Mouse (Mus musculus) erythroblast, embryonic 14.5 days (primary cell): ENCODE measurements at regions not wholly inside any gene's neighbourhood (a gene's known extent, or its start where the extent isn't known, plus 50 kb on each side); places are given as distances from the start of the nearest gene placed in this dataset.

ENCODE experiments used
- H3K27me3 ChIP-seq: 2 replicates; pipeline ENCODE4 v1.6.1; 2012; ENCODE audit warnings: inconsistent platforms; ENCODE audit not compliant: control insufficient read depth
- H3K36me3 ChIP-seq: 2 replicates; pipeline ENCODE4 v1.6.1; 2012; ENCODE audit warnings: mild to moderate bottlenecking, inconsistent platforms; ENCODE audit not compliant: control insufficient read depth
- H3K4me1 ChIP-seq: 2 replicates; pipeline ENCODE4 v1.6.1; 2012; ENCODE audit warnings: inconsistent platforms; ENCODE audit not compliant: control insufficient read depth
- H3K4me3 ChIP-seq: replicated peaks from 2 replicates; pipeline ENCODE3; 2012; ENCODE audit warnings: moderate library complexity, mild to moderate bottlenecking, inconsistent platforms
- H3K9me3 ChIP-seq: 2 replicates; pipeline ENCODE4 v1.6.1; 2012; ENCODE audit warnings: low read length, inconsistent platforms, mixed read lengths; ENCODE audit not compliant: control insufficient read depth
- GATA1 ChIP-seq: IDR thresholded peaks from 2 replicates; pipeline ENCODE4 v1.6.1; 2012; ENCODE audit warnings: low read length, inconsistent platforms, mixed read lengths
- TAL1 ChIP-seq: IDR thresholded peaks from 3 replicates; pipeline ENCODE4 v1.6.1; 2012; ENCODE audit warnings: low read length, inconsistent platforms, mixed read lengths

- no peaks in the 10 kb centered on the region for H3K27me3 ChIP-seq
- H3K4me1 ChIP-seq: no peaks in the 10 kb centered on the region
- H3K4me3 ChIP-seq: no peak overlapping the region
- no peaks in the 10 kb centered on the region for H3K9me3 ChIP-seq
- no peaks in the 10 kb centered on the region for H3K36me3 ChIP-seq
- TF ChIP-seq TAL1: no peak
- no peak for TF ChIP-seq GATA1
These were observed 147.3 kb downstream of the Dmac1 start for GRCm38 (mm10) chr4:75130757-75131156.

- Histone ChIP-seq H3K27me3 (no peaks in the 10 kb centered on the region), H3K4me1 (no peaks in the 10 kb centered on the region), H3K4me3 (no peak overlapping the region), H3K9me3 (no peaks in the 10 kb centered on the region), H3K36me3 (no peaks in the 10 kb centered on the region)
- no peak for TF ChIP-seq GATA1
- TF ChIP-seq TAL1: no peak
These were observed 162.2 kb downstream of the Dmac1 start for GRCm38 (mm10) chr4:75115887-75116286.

GRCm38 (mm10) chr4:75115346-75115745 lies 162.8 kb downstream of the Dmac1 start:
- TF ChIP-seq GATA1 (no peak), TAL1 (no peak)
- Histone ChIP-seq H3K36me3 (no peaks in the 10 kb centered on the region), H3K4me3 (no peak overlapping the region), H3K27me3 (no peaks in the 10 kb centered on the region), H3K4me1 (no peaks in the 10 kb centered on the region), H3K9me3 (no peaks in the 10 kb centered on the region)

- no peak for TF ChIP-seq TAL1
- no peak for TF ChIP-seq GATA1
- peaks cover 3% of the 10 kb centered on the region for H3K9me3 ChIP-seq
- no peaks in the 10 kb centered on the region for H3K27me3 ChIP-seq
- H3K4me1 ChIP-seq: no peaks in the 10 kb centered on the region
- H3K36me3 ChIP-seq: no peaks in the 10 kb centered on the region
- H3K4me3 ChIP-seq: no peak overlapping the region
These were observed 212.3 kb downstream of the Dmac1 start for GRCm38 (mm10) chr4:75065782-75066181.

GRCm38 (mm10) chr4:75063275-75063674 lies 214.8 kb downstream of the Dmac1 start:
- no peaks in the 10 kb centered on the region for H3K36me3 ChIP-seq
- no peak for TF ChIP-seq TAL1
- TF ChIP-seq GATA1: no peak
- H3K4me1 ChIP-seq: no peaks in the 10 kb centered on the region

GRCm38 (mm10) chr4:75043510-75043909 lies 234.6 kb downstream of the Dmac1 start:
- H3K9me3 ChIP-seq: no peaks in the 10 kb centered on the region
- no peak overlapping the region for H3K4me3 ChIP-seq
- no peaks in the 10 kb centered on the region for H3K27me3 ChIP-seq
- TF ChIP-seq GATA1: no peak
- TF ChIP-seq TAL1: no peak
- H3K36me3 ChIP-seq: no peaks in the 10 kb centered on the region
- H3K4me1 ChIP-seq: peaks cover 25% of the 10 kb centered on the region

More at GRCm38 (mm10) chr4:75063275-75063674, 214.8 kb downstream of the Dmac1 start:
- Histone ChIP-seq H3K9me3 (no peaks in the 10 kb centered on the region), H3K4me3 (no peak overlapping the region), H3K27me3 (no peaks in the 10 kb centered on the region)

GRCm38 (mm10) chr4:75042640-75043039 lies 235.5 kb downstream of the Dmac1 start:
- no peak overlapping the region for H3K4me3 ChIP-seq
- no peaks in the 10 kb centered on the region for H3K27me3 ChIP-seq
- H3K4me1 ChIP-seq: peaks cover 25% of the 10 kb centered on the region
- H3K36me3 ChIP-seq: no peaks in the 10 kb centered on the region
- H3K9me3 ChIP-seq: no peaks in the 10 kb centered on the region
- TF ChIP-seq GATA1: no peak
- no peak for TF ChIP-seq TAL1

- H3K4me1 ChIP-seq: peaks cover 25% of the 10 kb centered on the region
- peak overlapping the region; percentile 41 for H3K4me3 ChIP-seq
- H3K9me3 ChIP-seq: no peaks in the 10 kb centered on the region
- no peaks in the 10 kb centered on the region for H3K36me3 ChIP-seq
- peak; percentile 59 for TF ChIP-seq TAL1
- peak; percentile 60 for TF ChIP-seq GATA1
- H3K27me3 ChIP-seq: no peaks in the 10 kb centered on the region
These were observed 236.1 kb downstream of the Dmac1 start for GRCm38 (mm10) chr4:75041930-75042579.
